Mouse (Mus musculus) liver, embryonic 14.5 days (tissue): ENCODE results near the gene Pgp. TPM values are rescaled to one million over a fixed set of nuclear protein-coding genes. Genes with fewer than 3 reads are reported as not detected.
"Not testable (repeated sequence)": the region's sequence is repeated elsewhere in the genome, so short reads cannot be mapped to it uniquely, and the experiment has no call there.

ENCODE experiments used
- ATAC-seq: fragments of 200-750 bp; cut with Nextera tagmentation; 2 replicates; pipeline ENCODE4 v1.8.0; 2017; ENCODE audit warnings: moderate number of reproducible peaks, mild to moderate bottlenecking, moderate library complexity; ENCODE audit not compliant: insufficient read depth
- DNase-seq, 3 experiments: peaks; one replicate each; pipeline ENCODE4 v3.0.0-alpha.2; 2012 to 2013; ENCODE audit warnings: low read depth in 3 of 3, low spot score in 3 of 3
- H3K27ac ChIP-seq: fragments of 300-500 bp; sonication (generic); 2 replicates; pipeline ENCODE4 v1.5.1; 2014; ENCODE audit warnings: moderate library complexity, mild to moderate bottlenecking, control low read depth, inconsistent platforms
- H3K27me3 ChIP-seq: fragments of 300-500 bp; sonication (generic); 2 replicates; pipeline ENCODE4 v1.6.1; 2014; ENCODE audit warnings: mild to moderate bottlenecking, low read length, moderate library complexity; ENCODE audit not compliant: control insufficient read depth, insufficient read depth
- H3K36me3 ChIP-seq: fragments of 300-500 bp; sonication (generic); replicated peaks from 2 replicates; pipeline ENCODE4 v1.6.1; 2014; ENCODE audit warnings: low read depth; ENCODE audit not compliant: control insufficient read depth, insufficient read depth
- H3K4me1 ChIP-seq, 2 experiments: fragments of 200-500 bp in 1 of 2; fragments of 300-500 bp in 1 of 2; sonication (generic) in 1 of 2; replicated peaks; 2 replicates each; pipeline ENCODE4 v1.6.1; 2012 to 2014; ENCODE audit warnings: antibody characterized with exemption in 1 of 2, inconsistent platforms in 1 of 2, low read length in 1 of 2; ENCODE audit not compliant: control insufficient read depth in 2 of 2, insufficient read depth in 2 of 2
- H3K4me2 ChIP-seq: fragments of 300-500 bp; sonication (generic); 2 replicates; pipeline ENCODE4 v1.6.1; 2014; ENCODE audit warnings: low read depth, mild to moderate bottlenecking, control low read depth, moderate library complexity
- H3K4me3 ChIP-seq, 2 experiments: fragments of 200-500 bp in 1 of 2; fragments of 300-500 bp in 1 of 2; sonication (generic) in 1 of 2; 2 replicates each; pipeline ENCODE4 v1.5.1; 2012 to 2014; ENCODE audit warnings: low read depth in 2 of 2, low read length in 2 of 2, mild to moderate bottlenecking in 2 of 2, control low read depth in 1 of 2, inconsistent platforms in 1 of 2, moderate library complexity in 1 of 2; ENCODE audit not compliant: insufficient read depth in 1 of 2
- H3K9ac ChIP-seq: fragments of 300-500 bp; sonication (generic); replicated peaks from 2 replicates; pipeline ENCODE4 v1.6.1; 2014; ENCODE audit warnings: mild to moderate bottlenecking, control low read depth, moderate library complexity
- H3K9me3 ChIP-seq: fragments of 300-500 bp; sonication (generic); 2 replicates; pipeline ENCODE4 v1.6.1; 2016; ENCODE audit warnings: low read length, mixed read lengths; ENCODE audit not compliant: control insufficient read depth
- CTCF ChIP-seq: IDR thresholded peaks from 2 replicates; pipeline ENCODE4 v1.5.1; 2016; ENCODE audit warnings: antibody characterized with exemption, low read depth, control low read depth
- EP300 ChIP-seq: IDR thresholded peaks from 2 replicates; pipeline ENCODE4 v1.6.1; 2016; ENCODE audit warnings: antibody characterized with exemption, low read depth
- WGBS: fragments of 180-500 bp; shearing (Covaris S2); extraction: QIAGEN DNeasy Blood & Tissue Kit; methylation state at CpG from one replicate; pipeline ENCODE4 v1.1.7; 2014; ENCODE audit not compliant: insufficient replicate concordance; 5-methylcytosine and 5-hydroxymethylcytosine counted together
- polyA plus RNA-seq, 2 experiments: library from polyadenylated mRNA; depleted of rRNA in 1 of 2; stranded (reverse) in 1 of 2; unstranded in 1 of 2; fragments of >200 nt; fragmentation: Nextera tagmentation in 1 of 2; extraction: Ambion mirVana in 1 of 2; gene quantifications; 2 replicates each; pipeline versions ENCODE4 v1.2.1 to v1.2.3; 2012 to 2014

Pgp gene
- polyA plus RNA-seq, 2 experiments = 37.9 to 70.4 TPM

GRCm38 (mm10) chr17:24449507-24449906, 20.7 kb upstream of the Pgp start:
- no peaks in the 10 kb centered on the region for H3K27me3 ChIP-seq
- ATAC-seq (no peak), DNase-seq (no peak)
- peaks cover 40% of the 10 kb centered on the region for H3K36me3 ChIP-seq
- no peak overlapping the region for H3K4me3 ChIP-seq
- peaks cover 13 to 15% of the 10 kb centered on the region in 2 experiments for H3K4me1 ChIP-seq
- TF ChIP-seq CTCF = no peak
- TF ChIP-seq EP300 = no peak
- 85% methylated on average over 6 of the region's 6 CpGs for WGBS
- H3K9ac ChIP-seq = no peak overlapping the region
- H3K4me2 ChIP-seq = no peak overlapping the region
- H3K27ac ChIP-seq = no peak overlapping the region
- H3K9me3 ChIP-seq = no peaks in the 10 kb centered on the region

- Histone ChIP-seq H3K4me3 (no peak overlapping the region), H3K9ac (no peak overlapping the region; the same call in 1 of the 2 replicates), H3K4me1 (peaks cover 18 to 20% of the 10 kb centered on the region in 2 experiments), H3K4me2 (no peak overlapping the region), H3K9me3 (no peaks in the 10 kb centered on the region), H3K27me3 (no peaks in the 10 kb centered on the region), H3K36me3 (peaks cover 29% of the 10 kb centered on the region), H3K27ac (no peak overlapping the region)
- 78% methylated on average over 6 of the region's 6 CpGs for WGBS
- TF ChIP-seq CTCF (no peak), EP300 (no peak)
- ATAC-seq = no peak
- DNase-seq = no peak
Observed at GRCm38 (mm10) chr17:24451220-24451619, 19.0 kb upstream of the Pgp start.

GRCm38 (mm10) chr17:24453372-24453771, 16.8 kb upstream of the Pgp start:
- peaks cover 13% of the 10 kb centered on the region for H3K36me3 ChIP-seq
- 0 out of 2 replicates have a peak overlapping the region, but pooled peaks have one; percentile 99 for H3K9ac ChIP-seq
- peak overlapping the region; percentile 97 for H3K4me2 ChIP-seq
- H3K4me3 ChIP-seq = no peak overlapping the region
- H3K9me3 ChIP-seq = no peaks in the 10 kb centered on the region
- WGBS = 45% methylated on average over 2 of the region's 2 CpGs
- ATAC-seq (no peak), DNase-seq (peak in 2 of 3 experiments; percentile 49 to 58)
- peaks cover 18 to 20% of the 10 kb centered on the region in 2 experiments for H3K4me1 ChIP-seq
- no peaks in the 10 kb centered on the region for H3K27me3 ChIP-seq
- H3K27ac ChIP-seq = peak overlapping the region; percentile 98
- TF ChIP-seq CTCF = no peak
- no peak for TF ChIP-seq EP300

- DNase-seq (no peak), ATAC-seq (no peak)
- TF ChIP-seq CTCF (no peak), EP300 (no peak)
Observed at GRCm38 (mm10) chr17:24454218-24454755, 15.9 kb upstream of the Pgp start.

GRCm38 (mm10) chr17:24454756-24455522, 15.3 kb upstream of the Pgp start:
- TF ChIP-seq CTCF (0 out of 2 replicates have a peak, but pooled peaks have one; percentile 26), EP300 (no peak)
- WGBS = under 1% methylated on average over 67 of the region's 67 CpGs

More at GRCm38 (mm10) chr17:24454218-24454755, 15.9 kb upstream of the Pgp start:
- peak overlapping the region; percentile 98 for H3K27ac ChIP-seq
- peaks cover 13% of the 10 kb centered on the region for H3K36me3 ChIP-seq
- H3K27me3 ChIP-seq = no peaks in the 10 kb centered on the region
- H3K9me3 ChIP-seq = no peaks in the 10 kb centered on the region
- WGBS = 2% methylated on average over 14 of the region's 14 CpGs
- H3K4me1 ChIP-seq = peaks cover 18 to 20% of the 10 kb centered on the region in 2 experiments
- peak overlapping the region; percentile 97 for H3K4me2 ChIP-seq
- peak overlapping the region; percentile 99 for H3K9ac ChIP-seq
- peak overlapping the region; percentile 84 to 96 for H3K4me3 ChIP-seq

GRCm38 (mm10) chr17:24455523-24456206, 14.5 kb upstream of the Pgp start:
- Histone ChIP-seq H3K4me1 (peaks cover 18 to 20% of the 10 kb centered on the region in 2 experiments), H3K4me3 (peak overlapping the region; percentile 31 to 35; a peak in 3 of 4 replicates), H3K27ac (peak overlapping the region; percentile 70), H3K4me2 (peak overlapping the region; percentile 66), H3K9ac (peak overlapping the region; percentile 35; the same call in 1 of the 2 replicates)
- H3K9me3 ChIP-seq, H3K36me3 ChIP-seq, H3K27me3 ChIP-seq, DNase-seq: not testable (repeated sequence)
- WGBS = 40% methylated on average over 10 of the region's 10 CpGs
- ATAC-seq = peak; percentile 10

More at GRCm38 (mm10) chr17:24454756-24455522, 15.3 kb upstream of the Pgp start:
- Histone ChIP-seq H3K9ac (peak overlapping the region; percentile 99), H3K4me1 (peaks cover 18 to 20% of the 10 kb centered on the region in 2 experiments), H3K9me3 (no peaks in the 10 kb centered on the region), H3K27ac (peak overlapping the region; percentile 98), H3K36me3 (peaks cover 8% of the 10 kb centered on the region), H3K27me3 (no peaks in the 10 kb centered on the region), H3K4me2 (peak overlapping the region; percentile 97), H3K4me3 (peak overlapping the region; percentile 84 to 96)
- ATAC-seq = peak; percentile 94
- DNase-seq = peak; percentile 99 to 100 (median 99)
